Mouse (Mus musculus): ENCODE data around the gene Bricd5.
"Not testable (repeated sequence)": the region's sequence is repeated elsewhere in the genome, so short reads cannot be mapped to it uniquely, and the experiment has no call there.

GRCm38 (mm10) chr17:24425326-24425725 lies 48.4 kb upstream of the Bricd5 start:
- TF ChIP-seq CTCF, EP300 (IDR thresholded peaks at IDR 0.05; ENCODE audit: low read depth): not testable (repeated sequence)
